Mouse (Mus musculus): ENCODE measurements at regions not wholly inside any gene's neighbourhood (a gene's known extent, or its start where the extent isn't known, plus 50 kb on each side); places are given as distances from the start of the nearest gene placed in this dataset.

- H3K4me1 ChIP-seq (ENCODE audit: control insufficient read depth, insufficient read depth, low read length), result no peaks in the 10 kb centered on the region
- TF ChIP-seq CTCF (IDR thresholded peaks at IDR 0.05; ENCODE audit: insufficient read depth, low read length) (no peak), POLR2A (IDR thresholded peaks at IDR 0.05; ENCODE audit: borderline replicate concordance, extremely low read depth, low read depth, low read length) (no peak)
- 83% methylated on average over 7 of the region's 7 CpGs for WGBS
- no peak overlapping the region for H3K4me3 ChIP-seq (replicated peaks; ENCODE audit: extremely low read depth, low read depth, low read length)
- no peak for DNase-seq
These were observed 155.7 kb upstream of the Cep162 start for GRCm38 (mm10) chr9:87411044-87411443.

DNA sequence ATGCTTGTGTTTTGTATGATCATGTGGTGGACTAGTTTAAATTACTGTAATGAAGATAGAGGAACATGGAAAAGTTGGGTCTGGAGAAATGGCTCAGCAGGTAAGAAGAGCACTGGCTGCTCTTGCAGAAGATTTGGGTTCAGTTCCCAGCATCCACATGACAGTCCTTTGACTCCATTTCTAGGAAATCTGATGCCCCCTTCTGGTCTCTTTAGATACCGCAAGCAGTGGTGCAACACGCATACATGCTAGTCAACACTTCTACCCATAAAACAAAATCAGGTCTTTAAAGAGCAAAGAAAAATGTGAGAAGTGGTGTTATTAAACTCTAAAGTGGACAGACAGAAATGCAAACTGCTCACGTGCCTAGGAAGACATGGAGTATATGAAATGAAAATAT lies 154.4 kb upstream of the Cep162 start:
- 89% methylated on average over 3 of the region's 3 CpGs for WGBS
- TF ChIP-seq CTCF (IDR thresholded peaks at IDR 0.05; ENCODE audit: insufficient read depth, low read length), result no peak
- TF ChIP-seq POLR2A (IDR thresholded peaks at IDR 0.05; ENCODE audit: borderline replicate concordance, extremely low read depth, low read depth, low read length), result no peak
- no peak for DNase-seq
- no peaks in the 10 kb centered on the region for H3K4me1 ChIP-seq (ENCODE audit: control insufficient read depth, insufficient read depth, low read length)
- H3K4me3 ChIP-seq (replicated peaks; ENCODE audit: extremely low read depth, low read depth, low read length), result no peak overlapping the region

DNA sequence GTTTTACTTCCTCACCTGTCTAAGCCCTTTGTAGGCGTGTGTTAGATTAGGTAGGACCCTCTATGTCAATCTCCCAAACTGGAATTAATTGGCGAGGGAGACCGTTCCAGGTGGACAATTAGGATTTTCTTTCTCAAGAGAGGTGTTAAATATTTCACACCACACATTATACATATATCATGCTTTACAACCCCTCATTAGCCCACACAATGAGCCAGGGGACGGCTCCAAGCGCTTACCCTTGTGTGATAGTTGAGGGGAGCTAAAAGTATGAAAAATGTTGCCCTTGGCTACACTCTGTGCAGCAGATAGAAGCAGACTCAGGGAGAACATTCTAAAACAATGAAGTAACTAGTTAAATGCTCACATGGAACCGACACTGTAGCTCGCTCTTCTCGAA lies 153.5 kb upstream of the Cep162 start:
- WGBS, result 84% methylated on average over 8 of the region's 8 CpGs
- H3K4me3 ChIP-seq (replicated peaks; ENCODE audit: extremely low read depth, low read depth, low read length), result no peak overlapping the region
- H3K4me1 ChIP-seq (ENCODE audit: control insufficient read depth, insufficient read depth, low read length), result no peaks in the 10 kb centered on the region
- no peak for DNase-seq
- TF ChIP-seq POLR2A (IDR thresholded peaks at IDR 0.05; ENCODE audit: borderline replicate concordance, extremely low read depth, low read depth, low read length) (no peak), CTCF (IDR thresholded peaks at IDR 0.05; ENCODE audit: insufficient read depth, low read length) (no peak)

- no peak overlapping the region for H3K4me3 ChIP-seq (replicated peaks; ENCODE audit: extremely low read depth, low read depth, low read length)
- WGBS, result 50% methylated on average over 12 of the region's 12 CpGs
- TF ChIP-seq CTCF (IDR thresholded peaks at IDR 0.05; ENCODE audit: insufficient read depth, low read length) (no peak), POLR2A (IDR thresholded peaks at IDR 0.05; ENCODE audit: borderline replicate concordance, extremely low read depth, low read depth, low read length) (no peak)
- no peak for DNase-seq
- H3K4me1 ChIP-seq (ENCODE audit: control insufficient read depth, insufficient read depth, low read length), result no peaks in the 10 kb centered on the region
These were observed 151.1 kb upstream of the Cep162 start for GRCm38 (mm10) chr9:87406476-87406875.

- no peaks in the 10 kb centered on the region for H3K4me1 ChIP-seq (ENCODE audit: control insufficient read depth, insufficient read depth, low read length)
- TF ChIP-seq CTCF (IDR thresholded peaks at IDR 0.05; ENCODE audit: insufficient read depth, low read length), result no peak
- no peak overlapping the region for H3K4me3 ChIP-seq (replicated peaks; ENCODE audit: extremely low read depth, low read depth, low read length)
- WGBS, result 80% methylated on average over 7 of the region's 7 CpGs
- no peak for DNase-seq
These were observed 149.9 kb upstream of the Cep162 start for GRCm38 (mm10) chr9:87405115-87405720.

DNA sequence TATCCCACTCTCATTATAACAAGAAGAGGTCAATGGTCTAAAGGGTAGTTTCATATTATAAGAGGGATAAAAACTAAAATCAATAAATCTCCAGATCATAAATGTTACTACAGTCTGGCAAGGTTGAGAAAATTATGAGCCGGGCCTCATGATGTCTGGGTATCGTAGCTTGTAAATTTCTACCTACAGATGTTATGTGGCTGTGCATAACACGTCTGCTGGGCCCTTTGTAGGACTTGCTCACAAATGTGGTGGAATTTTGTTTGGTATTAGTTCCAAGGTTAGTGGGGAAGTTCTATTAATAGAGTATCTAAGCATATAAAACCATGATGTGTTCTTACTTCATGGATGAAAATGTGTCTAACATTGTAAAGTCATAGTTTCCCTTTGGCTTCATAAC lies 146.7 kb upstream of the Cep162 start:
- Histone ChIP-seq H3K4me1 (ENCODE audit: control insufficient read depth, insufficient read depth, low read length) (no peaks in the 10 kb centered on the region), H3K4me3 (replicated peaks; ENCODE audit: extremely low read depth, low read depth, low read length) (no peak overlapping the region)
- WGBS, result 81% methylated on average over 3 of the region's 3 CpGs
- DNase-seq, result no peak
- no peak for TF ChIP-seq CTCF (IDR thresholded peaks at IDR 0.05; ENCODE audit: insufficient read depth, low read length)
- TF ChIP-seq POLR2A (IDR thresholded peaks at IDR 0.05; ENCODE audit: borderline replicate concordance, extremely low read depth, low read depth, low read length), result no peak

DNA sequence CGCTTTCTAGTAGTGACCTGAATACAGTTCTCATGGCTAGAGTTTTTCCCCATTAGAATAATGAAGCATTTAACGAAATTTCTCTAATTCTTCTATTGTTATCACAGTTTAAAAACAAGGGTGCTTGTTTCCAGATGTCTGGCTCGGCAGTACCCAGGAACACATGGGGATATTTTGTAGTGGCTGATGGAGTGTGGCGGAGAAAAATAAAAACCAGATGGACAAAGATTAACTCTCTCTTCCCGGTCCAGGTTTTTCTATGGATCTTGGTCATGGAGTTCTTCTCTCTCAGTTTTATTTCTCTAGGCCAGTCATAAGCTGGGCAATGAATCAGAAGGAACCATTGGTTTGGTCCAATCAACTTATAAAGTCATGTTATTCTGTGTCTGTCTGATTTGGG lies 132.2 kb upstream of the Cep162 start:
- no peaks in the 10 kb centered on the region for H3K4me1 ChIP-seq (ENCODE audit: control insufficient read depth, insufficient read depth, low read length)
- no peak overlapping the region for H3K4me3 ChIP-seq (replicated peaks; ENCODE audit: extremely low read depth, low read depth, low read length)
- 71% methylated on average over 5 of the region's 5 CpGs for WGBS
- no peak for DNase-seq
- TF ChIP-seq CTCF (IDR thresholded peaks at IDR 0.05; ENCODE audit: insufficient read depth, low read length) (no peak), POLR2A (IDR thresholded peaks at IDR 0.05; ENCODE audit: borderline replicate concordance, extremely low read depth, low read depth, low read length) (no peak)

- no peak for DNase-seq
- H3K4me3 ChIP-seq (replicated peaks; ENCODE audit: extremely low read depth, low read depth, low read length), result no peak overlapping the region
- H3K4me1 ChIP-seq (ENCODE audit: control insufficient read depth, insufficient read depth, low read length), result no peaks in the 10 kb centered on the region
- 69% methylated on average over 3 of the region's 3 CpGs for WGBS
- TF ChIP-seq POLR2A (IDR thresholded peaks at IDR 0.05; ENCODE audit: borderline replicate concordance, extremely low read depth, low read depth, low read length), result no peak
- no peak for TF ChIP-seq CTCF (IDR thresholded peaks at IDR 0.05; ENCODE audit: insufficient read depth, low read length)
These were observed 128.2 kb upstream of the Cep162 start for GRCm38 (mm10) chr9:87383513-87383912.

DNA sequence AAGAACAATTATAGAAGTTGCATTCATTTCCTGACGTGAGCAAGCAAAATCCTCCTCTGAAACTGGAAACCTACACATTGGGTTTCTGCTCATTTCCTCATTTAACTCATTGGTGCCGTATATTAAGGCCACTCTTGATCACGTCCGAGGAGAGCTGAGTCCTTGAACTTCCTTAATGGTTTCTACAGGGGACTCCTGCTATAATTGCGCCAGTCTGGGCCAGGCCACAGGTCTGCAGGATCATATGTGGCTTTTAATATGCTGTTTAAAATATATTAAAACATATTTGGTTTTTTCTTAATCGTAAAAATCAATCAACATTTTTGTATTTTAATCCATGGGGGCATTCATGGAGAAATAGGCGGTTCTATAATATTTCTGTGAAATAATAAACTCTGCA lies 122.6 kb upstream of the Cep162 start:
- no peak for TF ChIP-seq CTCF (IDR thresholded peaks at IDR 0.05; ENCODE audit: insufficient read depth, low read length)
- TF ChIP-seq POLR2A (IDR thresholded peaks at IDR 0.05; ENCODE audit: borderline replicate concordance, extremely low read depth, low read depth, low read length), result no peak
- Histone ChIP-seq H3K4me1 (ENCODE audit: control insufficient read depth, insufficient read depth, low read length) (no peaks in the 10 kb centered on the region), H3K4me3 (replicated peaks; ENCODE audit: extremely low read depth, low read depth, low read length) (no peak overlapping the region)
- no peak for DNase-seq
- 73% methylated on average over 7 of the region's 7 CpGs for WGBS

DNA sequence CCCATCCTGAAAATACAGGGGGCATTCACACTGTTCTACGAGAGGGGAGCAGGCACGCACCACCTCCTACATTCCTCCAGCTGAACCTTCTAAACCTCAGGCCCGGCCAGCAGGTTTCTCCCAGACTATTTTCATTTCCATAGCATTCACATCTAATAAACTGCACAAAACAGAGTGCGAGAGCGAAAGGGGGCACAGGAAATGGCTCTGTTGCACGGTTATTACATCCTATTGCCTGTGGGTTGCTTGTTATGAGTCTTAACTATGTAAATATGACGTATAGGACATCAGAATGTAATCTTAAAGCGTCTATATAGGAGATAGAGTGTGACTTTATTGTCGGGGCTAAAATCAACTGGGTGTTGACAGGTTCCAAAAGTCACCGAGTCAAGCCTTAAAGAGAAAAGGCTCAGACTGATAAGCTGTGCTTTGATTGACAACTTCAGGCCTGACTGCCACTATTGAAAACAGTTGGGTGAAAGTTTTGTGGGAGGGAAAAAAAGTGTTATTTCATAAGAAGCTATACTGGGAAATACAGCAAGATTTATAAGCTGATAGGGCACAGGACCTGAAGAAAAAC lies 121.5 kb upstream of the Cep162 start:
- no peak overlapping the region for H3K4me3 ChIP-seq (replicated peaks; ENCODE audit: extremely low read depth, low read depth, low read length)
- no peaks in the 10 kb centered on the region for H3K4me1 ChIP-seq (ENCODE audit: control insufficient read depth, insufficient read depth, low read length)
- TF ChIP-seq POLR2A (IDR thresholded peaks at IDR 0.05; ENCODE audit: borderline replicate concordance, extremely low read depth, low read depth, low read length) (no peak), CTCF (IDR thresholded peaks at IDR 0.05; ENCODE audit: insufficient read depth, low read length) (no peak)
- no peak for DNase-seq
- WGBS, result 45% methylated on average over 10 of the region's 10 CpGs
